Mouse (Mus musculus) embryonic facial prominence, embryonic 10.5 days (tissue): ENCODE results near the gene Tnnt3. TPM values are rescaled to one million over a fixed set of nuclear protein-coding genes. Genes with fewer than 3 reads are reported as not detected.
A peak's percentile ranks its signal among the peaks of the same experiment; 100 is the strongest.

ENCODE experiments used
- DNase-seq: peaks from one replicate; pipeline ENCODE4 v3.0.0-alpha.2; 2017; ENCODE audit warnings: low spot score
- H3K27ac ChIP-seq: fragments of 300-500 bp; sonication (generic); replicated peaks from 2 replicates; pipeline ENCODE4 v1.5.1; 2016; ENCODE audit warnings: mild to moderate bottlenecking
- H3K27me3 ChIP-seq: fragments of 300-500 bp; sonication (generic); replicated peaks from 2 replicates; pipeline ENCODE4 v1.6.1; 2016; ENCODE audit warnings: low read depth, mild to moderate bottlenecking; ENCODE audit not compliant: poor library complexity, severe bottlenecking
- H3K36me3 ChIP-seq: fragments of 300-500 bp; sonication (generic); replicated peaks from 2 replicates; pipeline ENCODE4 v1.6.1; 2016; ENCODE audit warnings: mild to moderate bottlenecking, moderate library complexity
- H3K4me1 ChIP-seq: fragments of 300-500 bp; sonication (generic); 2 replicates; pipeline ENCODE4 v1.6.1; 2016
- H3K4me3 ChIP-seq: fragments of 300-500 bp; sonication (generic); 2 replicates; pipeline ENCODE4 v1.5.1; 2016; ENCODE audit warnings: mild to moderate bottlenecking, moderate library complexity
- H3K9me3 ChIP-seq: fragments of 300-500 bp; sonication (generic); 2 replicates; pipeline ENCODE4 v1.6.1; 2016; ENCODE audit warnings: mild to moderate bottlenecking
- WGBS: fragments of 180-500 bp; shearing (Covaris S2); methylation state at CpG from one replicate; pipeline ENCODE4 v1.1.7; 2016; 5-methylcytosine and 5-hydroxymethylcytosine counted together
- polyA plus RNA-seq: library from polyadenylated mRNA; unstranded; fragments of >200 nt; fragmentation: Nextera tagmentation; extraction: Ambion mirVana; gene quantifications from 2 replicates; pipeline ENCODE4 v1.2.1, GENCODE M21; 2016

Gene Tnnt3
- 1.4 and 1.6 TPM in 2 replicates for polyA plus RNA-seq

GRCm38 (mm10) chr7:142498575-142498974 is at the start of gene Tnnt3:
Tnnt3 (plus strand) TSS chr7:142498836.
- Histone ChIP-seq H3K36me3 (peaks cover 4% of the 10 kb centered on the region; the same call in 1 of the 2 replicates), H3K4me1 (peaks cover 18% of the 10 kb centered on the region), H3K9me3 (no peaks in the 10 kb centered on the region), H3K27ac (peak within 1 kb of the TSS; percentile 71), H3K4me3 (no peak within 1 kb of the TSS), H3K27me3 (no peaks in the 10 kb centered on the region)
- WGBS: 86% methylated on average over 2 of the region's 2 CpGs
- DNase-seq: no peak

GRCm38 (mm10) chr7:142449038-142449617 is 49.5 kb upstream of the Tnnt3 start:
- Histone ChIP-seq H3K4me1 (peaks cover 9% of the 10 kb centered on the region), H3K36me3 (no peaks in the 10 kb centered on the region), H3K27me3 (no peaks in the 10 kb centered on the region), H3K9me3 (no peaks in the 10 kb centered on the region), H3K4me3 (no peak overlapping the region), H3K27ac (no peak overlapping the region; the same call in 1 of the 2 replicates)
- 83% methylated on average over 6 of the region's 6 CpGs for WGBS
- DNase-seq: no peak

- H3K27me3 ChIP-seq: no peaks in the 10 kb centered on the region
- 28% methylated on average over 1 of the region's 1 CpGs for WGBS
- no peak for DNase-seq
- no peaks in the 10 kb centered on the region for H3K9me3 ChIP-seq
- peaks cover 64% of the 10 kb centered on the region for H3K4me1 ChIP-seq
- H3K4me3 ChIP-seq: no peak overlapping the region
- H3K27ac ChIP-seq: peak overlapping the region; percentile 93
- no peaks in the 10 kb centered on the region for H3K36me3 ChIP-seq
These were observed 43.9 kb upstream of the Tnnt3 start for GRCm38 (mm10) chr7:142454706-142455105.

- no peaks in the 10 kb centered on the region for H3K9me3 ChIP-seq
- no peaks in the 10 kb centered on the region for H3K36me3 ChIP-seq
- peak overlapping the region; percentile 93 for H3K27ac ChIP-seq
- no peak overlapping the region for H3K4me3 ChIP-seq
- H3K27me3 ChIP-seq: no peaks in the 10 kb centered on the region
- H3K4me1 ChIP-seq: peaks cover 66% of the 10 kb centered on the region
- 60% methylated on average over 2 of the region's 2 CpGs for WGBS
- no peak for DNase-seq
These were observed 43.4 kb upstream of the Tnnt3 start for GRCm38 (mm10) chr7:142455251-142455650.

- H3K4me1 ChIP-seq: peaks cover 69% of the 10 kb centered on the region
- no peaks in the 10 kb centered on the region for H3K27me3 ChIP-seq
- H3K27ac ChIP-seq: peak overlapping the region; percentile 93
- no peaks in the 10 kb centered on the region for H3K9me3 ChIP-seq
- WGBS: 81% methylated on average over 3 of the region's 3 CpGs
- DNase-seq: no peak
- H3K36me3 ChIP-seq: no peaks in the 10 kb centered on the region
- H3K4me3 ChIP-seq: no peak overlapping the region
These were observed 41.8 kb upstream of the Tnnt3 start for GRCm38 (mm10) chr7:142456806-142457205.

GRCm38 (mm10) chr7:142457227-142457811 is 41.3 kb upstream of the Tnnt3 start:
- Histone ChIP-seq H3K4me1 (peaks cover 74% of the 10 kb centered on the region), H3K27me3 (no peaks in the 10 kb centered on the region), H3K4me3 (no peak overlapping the region), H3K9me3 (no peaks in the 10 kb centered on the region), H3K36me3 (no peaks in the 10 kb centered on the region), H3K27ac (peak overlapping the region; percentile 93)
- 22% methylated on average over 3 of the region's 3 CpGs for whole genome bisulfite sequencing
- DNase-seq: peak; percentile 55

GRCm38 (mm10) chr7:142458026-142458425 is 40.6 kb upstream of the Tnnt3 start:
- Histone ChIP-seq H3K27ac (peak overlapping the region; percentile 93), H3K4me3 (no peak overlapping the region), H3K4me1 (peaks cover 74% of the 10 kb centered on the region), H3K27me3 (no peaks in the 10 kb centered on the region), H3K9me3 (no peaks in the 10 kb centered on the region), H3K36me3 (no peaks in the 10 kb centered on the region)
- DNase-seq: peak; percentile 79
- WGBS: 19% methylated on average over 2 of the region's 2 CpGs

- peak overlapping the region; percentile 93 for H3K27ac ChIP-seq
- no peak overlapping the region for H3K4me3 ChIP-seq
- no peak for DNase-seq
- H3K36me3 ChIP-seq: no peaks in the 10 kb centered on the region
- 87% methylated on average over 5 of the region's 5 CpGs for WGBS
- peaks cover 69% of the 10 kb centered on the region for H3K4me1 ChIP-seq
- no peaks in the 10 kb centered on the region for H3K27me3 ChIP-seq
- no peaks in the 10 kb centered on the region for H3K9me3 ChIP-seq
These were observed 39.8 kb upstream of the Tnnt3 start for GRCm38 (mm10) chr7:142458676-142459298.

- Histone ChIP-seq H3K36me3 (no peaks in the 10 kb centered on the region), H3K4me3 (no peak overlapping the region), H3K27ac (peak overlapping the region; percentile 93), H3K27me3 (no peaks in the 10 kb centered on the region), H3K9me3 (no peaks in the 10 kb centered on the region), H3K4me1 (peaks cover 63% of the 10 kb centered on the region)
- DNase-seq: no peak
- WGBS: 83% methylated on average over 2 of the region's 2 CpGs
These were observed 39.3 kb upstream of the Tnnt3 start for GRCm38 (mm10) chr7:142459299-142459691.

GRCm38 (mm10) chr7:142460636-142461077 is 38.0 kb upstream of the Tnnt3 start, which contains the start of gene Lsp1:
Lsp1 (plus strand) TSS chr7:142460809.
- H3K36me3 ChIP-seq: no peaks in the 10 kb centered on the region
- WGBS: 91% methylated on average over 7 of the region's 7 CpGs
- no peak within 1 kb of the TSS for H3K4me3 ChIP-seq
- peaks cover 50% of the 10 kb centered on the region for H3K4me1 ChIP-seq
- no peaks in the 10 kb centered on the region for H3K9me3 ChIP-seq
- peak within 1 kb of the TSS; percentile 93 for H3K27ac ChIP-seq
- no peaks in the 10 kb centered on the region for H3K27me3 ChIP-seq
- DNase-seq: no peak

- Histone ChIP-seq H3K36me3 (no peaks in the 10 kb centered on the region), H3K4me1 (peaks cover 42% of the 10 kb centered on the region), H3K27me3 (no peaks in the 10 kb centered on the region), H3K4me3 (no peak overlapping the region), H3K27ac (peak overlapping the region; percentile 58), H3K9me3 (no peaks in the 10 kb centered on the region)
- no peak for DNase-seq
- WGBS: 86% methylated on average over 2 of the region's 2 CpGs
These were observed 37.2 kb upstream of the Tnnt3 start for GRCm38 (mm10) chr7:142461446-142461845.

- Histone ChIP-seq H3K9me3 (no peaks in the 10 kb centered on the region), H3K36me3 (no peaks in the 10 kb centered on the region), H3K4me1 (peaks cover 35% of the 10 kb centered on the region), H3K4me3 (no peak overlapping the region), H3K27ac (peak overlapping the region; percentile 58), H3K27me3 (no peaks in the 10 kb centered on the region)
- 86% methylated on average over 6 of the region's 6 CpGs for WGBS
- DNase-seq: no peak
These were observed 36.4 kb upstream of the Tnnt3 start for GRCm38 (mm10) chr7:142462190-142462589.
